Mouse (Mus musculus) lung, adult 2 months (tissue): ENCODE measurements around the gene Copg2. TPM values are rescaled to one million over a fixed set of nuclear protein-coding genes. Genes with fewer than 3 reads are reported as not detected.
A peak's percentile ranks its signal among the peaks of the same experiment; 100 is the strongest.

Experiments
- DNase-seq: peaks from one replicate; pipeline ENCODE4 v3.0.0; 2022
- H3K4me1 ChIP-seq: fragments of 200-500 bp; 2 replicates; pipeline ENCODE4 v1.6.1; 2011; ENCODE audit warnings: low read length; ENCODE audit not compliant: control insufficient read depth, insufficient read depth
- H3K4me3 ChIP-seq: fragments of 200-500 bp; replicated peaks from 2 replicates; pipeline ENCODE3; 2011; ENCODE audit warnings: low read depth, mild to moderate bottlenecking, control low read depth, low read length; ENCODE audit errors: extremely low read depth
- CTCF ChIP-seq: fragments of 200-500 bp; IDR thresholded peaks from 2 replicates; pipeline ENCODE4 v1.5.1; 2011; ENCODE audit warnings: mild to moderate bottlenecking, low read length, control low read depth; ENCODE audit not compliant: insufficient read depth
- POLR2A ChIP-seq: fragments of 200-500 bp; IDR thresholded peaks from 2 replicates; pipeline ENCODE4 v1.6.1; 2011; ENCODE audit warnings: low read depth, mild to moderate bottlenecking, control low read depth, low read length, borderline replicate concordance; ENCODE audit errors: extremely low read depth
- WGBS: fragments of 180-500 bp; shearing (Covaris S2); methylation state at CpG from one replicate; pipeline ENCODE4 v1.1.7; 2018; 5-methylcytosine and 5-hydroxymethylcytosine counted together
- polyA plus RNA-seq: library from polyadenylated mRNA; depleted of rRNA; stranded (reverse); fragments of >200 nt; gene quantifications from 2 replicates; pipeline ENCODE4 v1.2.3, GENCODE M21; 2012

The Copg2 gene
- polyA plus RNA-seq, 1 experiment: 11.1 TPM

DNA sequence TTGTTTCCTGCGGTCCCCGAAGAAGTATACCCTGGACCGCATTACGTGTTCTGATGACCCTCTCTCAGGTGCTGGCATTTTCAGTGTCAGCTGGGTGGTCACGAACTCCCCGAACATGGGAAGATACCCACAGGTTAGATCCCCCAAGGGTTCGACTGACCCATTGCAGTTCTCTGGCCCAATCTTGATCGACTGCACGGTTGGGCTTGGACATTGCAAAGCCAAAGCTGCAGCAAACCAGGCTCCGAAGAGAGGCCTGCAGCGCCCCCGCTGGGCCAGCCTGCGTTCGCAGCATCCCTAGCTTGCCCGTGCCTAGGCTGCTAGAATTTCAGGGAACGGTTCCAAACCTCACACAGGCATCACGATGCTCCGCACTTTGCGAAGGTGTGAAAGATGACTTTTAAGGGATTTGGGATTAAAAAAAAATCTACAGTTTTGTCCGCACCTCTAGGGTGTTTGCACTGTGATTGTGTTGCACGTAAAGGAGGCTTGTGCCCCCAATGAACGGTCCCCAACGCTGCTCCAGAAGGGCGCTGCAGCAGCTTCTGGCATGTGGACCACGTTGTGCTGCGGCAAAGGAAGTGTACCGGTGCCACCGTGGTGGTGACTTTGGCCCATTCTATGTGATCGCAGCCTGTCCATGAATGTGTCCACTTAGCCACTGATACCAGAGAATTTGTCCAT is 159.6 kb downstream of the Copg2 start:
- DNase-seq: peak; percentile 41
- peak overlapping the region; percentile 35 for H3K4me3 ChIP-seq
- 51% methylated on average over 29 of the region's 29 CpGs for WGBS
- TF ChIP-seq POLR2A (no peak), CTCF (peak; percentile 54; the same call in 1 of the 2 replicates)
- no peaks in the 10 kb centered on the region for H3K4me1 ChIP-seq

DNA sequence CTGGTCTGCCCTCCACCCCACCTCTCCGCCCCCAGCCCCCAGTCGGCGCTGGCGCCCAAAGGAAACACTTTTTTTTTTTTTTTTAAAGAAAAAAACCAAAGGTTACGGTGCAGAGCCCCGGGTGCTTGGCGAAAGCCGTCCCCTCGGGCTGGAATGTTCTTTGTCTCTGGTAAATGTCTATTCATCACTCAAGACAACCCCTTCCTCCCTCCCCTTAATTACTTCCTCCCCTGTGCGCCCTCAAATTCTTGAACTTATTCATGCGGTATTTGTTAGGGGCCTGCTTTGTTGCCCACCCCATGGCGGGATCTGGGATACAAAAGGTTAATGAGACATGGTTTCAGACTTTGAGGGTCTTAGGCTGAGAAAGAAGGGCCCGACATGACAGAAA is 160.2 kb downstream of the Copg2 start:
- Histone ChIP-seq H3K4me3 (no peak overlapping the region), H3K4me1 (no peaks in the 10 kb centered on the region)
- no peak for TF ChIP-seq CTCF
- TF ChIP-seq POLR2A: no peak
- WGBS: 50% methylated on average over 13 of the region's 13 CpGs
- DNase-seq: no peak

DNA sequence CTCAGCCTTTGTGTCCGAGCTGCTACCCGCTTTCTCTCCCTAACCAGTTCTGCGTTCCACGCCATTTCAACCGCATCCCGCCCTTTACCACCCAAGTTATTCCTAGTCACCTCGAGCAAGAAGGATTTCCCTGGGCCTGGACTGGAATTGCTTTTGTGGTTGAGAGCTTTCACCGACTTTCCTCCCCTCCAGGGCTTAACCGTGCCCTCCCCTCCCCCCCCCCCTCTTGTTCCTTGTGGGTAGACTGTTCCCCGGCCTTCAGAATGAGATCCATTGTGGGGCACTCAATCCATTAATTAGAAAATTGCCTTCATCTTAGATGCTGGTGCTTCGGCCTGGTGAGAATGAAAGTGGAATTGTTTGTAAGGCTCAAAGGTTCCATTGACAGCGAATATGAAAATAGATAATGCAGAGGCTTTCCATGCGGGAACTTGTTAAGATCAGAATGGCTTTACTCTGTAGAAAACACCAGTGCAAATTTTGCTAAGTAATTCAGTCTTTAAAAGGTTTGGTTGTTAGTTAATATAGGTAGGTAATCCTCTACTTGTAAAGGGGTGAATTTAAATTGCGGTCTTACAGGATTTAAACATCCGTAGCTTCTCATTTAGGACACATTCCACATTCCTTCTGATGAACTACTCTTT is 160.7 kb downstream of the Copg2 start:
- no peaks in the 10 kb centered on the region for H3K4me1 ChIP-seq
- DNase-seq: no peak
- WGBS: 52% methylated on average over 15 of the region's 15 CpGs
- TF ChIP-seq CTCF (no peak), POLR2A (no peak)
- no peak overlapping the region for H3K4me3 ChIP-seq

DNA sequence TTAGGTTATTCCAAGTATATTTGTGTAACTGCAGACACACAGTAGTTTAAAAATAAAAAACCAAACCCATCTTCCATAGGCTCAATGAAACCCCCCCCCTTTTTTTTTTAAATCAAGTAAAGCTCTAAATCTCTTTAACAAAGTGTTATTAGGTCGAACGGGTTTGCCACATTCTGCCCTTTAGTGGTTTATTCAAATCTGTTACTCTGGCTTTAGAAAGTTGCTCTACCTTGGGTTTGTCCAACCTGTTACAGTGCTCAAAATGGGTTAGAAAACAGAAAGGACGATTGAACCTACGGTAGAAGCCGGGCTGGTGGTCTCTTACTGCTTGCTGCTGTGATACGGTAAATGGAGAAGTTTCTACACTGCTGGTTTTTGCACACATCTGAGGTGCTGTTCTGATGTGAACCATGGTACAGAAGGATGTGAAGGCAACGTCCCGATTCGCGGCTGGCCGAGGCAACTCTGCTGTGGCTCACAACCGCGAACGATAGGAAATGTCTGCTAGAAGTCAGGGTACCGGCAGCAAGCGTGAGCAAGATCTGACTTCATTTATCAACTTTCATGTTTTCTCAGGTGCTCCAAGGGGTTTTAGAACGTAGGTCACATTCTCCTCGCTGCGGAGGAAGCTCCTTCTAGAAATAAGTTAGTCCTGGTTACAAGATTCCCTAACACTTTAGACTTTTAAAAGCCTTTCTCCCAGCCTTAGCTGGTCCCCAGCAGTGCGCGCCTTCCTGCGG is 161.4 kb downstream of the Copg2 start:
- DNase-seq: no peak
- whole genome bisulfite sequencing: 50% methylated on average over 22 of the region's 22 CpGs
- TF ChIP-seq POLR2A (no peak), CTCF (no peak)
- H3K4me3 ChIP-seq: no peak overlapping the region
- H3K4me1 ChIP-seq: no peaks in the 10 kb centered on the region

DNA sequence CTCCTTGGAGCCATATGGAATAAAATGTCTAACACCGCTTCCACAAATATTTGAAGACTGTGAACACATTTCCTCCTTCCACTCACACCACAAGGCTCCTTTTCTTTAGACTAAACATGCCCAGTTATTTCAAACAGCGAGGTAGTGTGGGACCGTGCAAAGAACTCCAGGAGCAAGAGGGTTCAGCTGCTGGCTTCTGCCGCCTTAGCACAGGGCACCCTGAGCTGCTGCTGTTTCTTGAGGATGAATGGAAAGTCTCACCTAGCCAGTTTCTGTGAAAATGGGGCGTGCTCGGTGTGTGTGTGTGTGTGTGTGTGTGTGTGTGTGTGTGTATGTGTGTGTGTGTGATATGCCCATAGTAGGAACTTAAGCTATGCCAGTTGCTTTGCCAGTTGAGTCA is 162.1 kb downstream of the Copg2 start:
- DNase-seq: no peak
- no peak overlapping the region for H3K4me3 ChIP-seq
- no peaks in the 10 kb centered on the region for H3K4me1 ChIP-seq
- 51% methylated on average over 6 of the region's 6 CpGs for WGBS
- TF ChIP-seq CTCF (no peak), POLR2A (no peak)

DNA sequence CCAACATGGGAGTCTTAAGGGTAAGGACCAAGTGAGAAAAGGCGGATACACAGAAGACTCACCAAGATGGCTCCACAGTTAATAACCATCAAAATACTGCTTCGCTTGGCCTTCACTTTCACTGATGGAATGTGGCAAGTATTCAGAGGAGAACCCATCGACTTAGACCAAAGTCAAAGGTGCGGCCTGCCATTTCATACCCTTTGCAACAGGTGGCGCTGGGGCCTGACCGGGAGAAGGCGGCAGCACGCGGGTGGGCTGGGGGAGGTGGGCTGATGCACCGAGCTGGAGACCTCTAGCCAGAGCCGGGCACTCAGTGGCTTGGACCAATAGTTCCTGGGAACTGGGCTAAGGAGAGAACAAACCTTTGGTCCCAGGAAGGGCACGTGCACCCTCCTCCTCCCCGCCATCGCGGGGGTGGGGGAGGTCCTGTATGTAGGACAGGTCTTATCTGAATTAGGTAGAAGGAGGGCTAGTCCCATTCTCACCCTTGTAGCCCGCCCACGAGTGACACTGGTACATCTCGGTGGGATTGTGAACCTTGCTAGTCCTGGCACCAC is 163.9 kb downstream of the Copg2 start:
- TF ChIP-seq CTCF (no peak), POLR2A (no peak)
- 74% methylated on average over 18 of the region's 18 CpGs for WGBS
- no peak overlapping the region for H3K4me3 ChIP-seq
- H3K4me1 ChIP-seq: no peaks in the 10 kb centered on the region
- DNase-seq: no peak

DNA sequence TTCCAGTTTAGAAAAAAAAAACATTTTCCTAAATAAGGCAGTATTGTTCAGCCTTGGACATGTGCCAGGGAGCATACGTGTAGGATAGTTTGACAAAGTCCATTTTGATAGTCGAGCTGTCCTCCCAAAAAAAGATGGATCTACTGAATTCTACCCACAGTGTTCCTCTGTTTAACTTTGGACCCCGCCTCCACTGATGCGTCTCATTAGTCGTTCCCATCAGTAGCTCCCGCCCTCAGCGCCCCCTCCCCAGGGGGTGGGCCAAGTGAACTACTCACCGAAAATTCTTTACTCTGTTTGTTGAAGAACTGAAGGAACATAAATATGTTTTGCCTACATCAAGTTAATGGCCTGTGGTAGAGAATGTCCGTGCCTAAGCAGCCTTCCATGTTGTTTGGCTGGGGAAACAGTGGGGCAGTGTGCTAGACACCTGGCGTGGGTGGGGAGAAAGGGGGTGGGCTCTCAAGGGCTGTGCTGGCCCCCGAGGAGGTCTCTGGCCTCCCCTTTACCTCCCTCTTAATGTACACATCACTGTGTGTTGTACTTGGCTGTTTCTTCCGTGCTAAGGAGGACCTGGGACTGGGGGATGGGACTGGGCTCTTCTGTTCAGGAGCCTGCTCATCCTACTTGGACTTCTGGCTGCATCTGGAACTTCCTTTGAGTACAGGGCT is 166.2 kb downstream of the Copg2 start:
- WGBS: 46% methylated on average over 12 of the region's 12 CpGs
- no peak for DNase-seq
- Histone ChIP-seq H3K4me1 (no peaks in the 10 kb centered on the region), H3K4me3 (no peak overlapping the region)
- TF ChIP-seq POLR2A (no peak), CTCF (no peak)

DNA sequence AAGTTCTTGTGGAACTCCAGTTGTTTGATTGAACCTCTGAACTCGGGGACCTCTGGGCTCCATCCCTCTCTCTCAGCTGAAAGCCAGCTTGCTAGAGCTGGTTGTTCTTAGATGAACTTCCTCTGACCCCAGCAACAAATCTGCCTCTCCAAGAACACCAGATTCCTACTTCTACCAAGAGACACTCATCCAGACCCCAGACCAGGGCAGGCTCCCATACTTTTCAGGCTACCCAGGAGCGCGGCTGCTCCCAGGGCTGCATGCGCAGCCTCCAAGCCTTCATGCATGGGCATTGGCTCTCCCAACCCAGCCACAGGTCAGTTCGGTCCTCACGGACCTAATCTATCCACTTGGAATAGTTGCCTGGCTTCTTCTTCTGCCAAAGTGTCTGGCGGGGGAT is 173.3 kb downstream of the Copg2 start, which contains the start of gene Mest:
Gene Mest (plus strand): TSS at position 217 of the 400 bp plus-strand sequence.
- H3K4me1 ChIP-seq: no peaks in the 10 kb centered on the region
- no peak for DNase-seq
- WGBS: 77% methylated on average over 7 of the region's 7 CpGs
- TF ChIP-seq CTCF (no peak), POLR2A (no peak)
- no peak within 1 kb of the TSS for H3K4me3 ChIP-seq
